Mouse (Mus musculus) adrenal gland (tissue): ENCODE measurements around the gene Zfp600.
"Not testable (repeated sequence)": the region's sequence is repeated elsewhere in the genome, so short reads cannot be mapped to it uniquely, and the experiment has no call there.

ENCODE experiments used
- intact Hi-C: fragments of 180-260 bp; cut with DNase I; formaldehyde crosslinking; loops from one replicate; pipeline ENCODE4 v1.15.1; 2025
- long read RNA-seq, 2 experiments: library from polyadenylated mRNA; unstranded; transcript quantifications; one replicate each; pipeline ENCODE4 v2.0.0; 2020; ENCODE audit warnings: borderline replicate concordance in 1 of 2; ENCODE audit not compliant: insufficient replicate concordance in 1 of 2

The Zfp600 gene
- long read RNA-seq, experiment 1, result 0 reads
- long read RNA-seq, experiment 2, result 0 reads

DNA sequence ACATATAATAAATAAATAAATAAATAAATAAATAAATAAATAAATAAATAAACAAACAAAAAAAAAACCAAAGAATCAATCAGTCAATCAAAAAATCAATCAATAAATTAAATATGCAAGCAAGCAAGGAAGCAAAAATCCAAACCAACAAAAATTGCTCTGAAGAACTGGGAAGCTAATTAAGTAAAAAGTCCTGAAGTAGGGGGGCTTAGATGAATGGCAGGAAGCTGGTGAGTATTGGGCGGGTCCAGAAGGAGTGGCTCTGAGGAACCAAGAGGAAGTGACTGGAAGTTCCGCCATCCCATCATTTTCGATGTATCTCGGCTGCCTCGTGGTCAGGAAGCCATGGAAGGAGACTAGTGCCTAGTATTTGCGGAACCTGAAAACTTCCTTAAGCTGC, at the start of gene Zfp600:
Zfp600 (plus strand) TSS at position 301 of the 400 bp plus-strand sequence.
- intact Hi-C loops, result not testable (repeated sequence)

DNA sequence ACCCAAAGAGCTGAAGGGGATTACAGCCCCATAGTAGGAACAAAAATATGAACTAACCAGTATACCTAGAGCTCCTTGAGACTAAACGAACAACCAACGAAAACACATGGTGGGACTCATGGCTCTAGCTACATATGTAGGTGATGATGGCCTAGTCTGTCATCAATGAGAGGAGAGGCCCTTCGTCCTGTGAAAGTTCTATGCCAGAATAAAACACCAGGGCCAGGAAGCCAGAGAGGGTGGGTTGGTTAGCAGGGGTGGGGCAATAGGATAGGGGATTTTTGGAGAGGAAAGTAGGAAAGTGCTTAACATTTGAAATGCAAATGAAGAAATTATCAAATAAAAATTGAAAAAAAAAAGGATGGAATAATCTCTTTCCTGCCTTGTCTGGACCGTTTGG, 6.3 kb downstream of the Zfp600 start:
- intact Hi-C loops, result not testable (repeated sequence)

DNA sequence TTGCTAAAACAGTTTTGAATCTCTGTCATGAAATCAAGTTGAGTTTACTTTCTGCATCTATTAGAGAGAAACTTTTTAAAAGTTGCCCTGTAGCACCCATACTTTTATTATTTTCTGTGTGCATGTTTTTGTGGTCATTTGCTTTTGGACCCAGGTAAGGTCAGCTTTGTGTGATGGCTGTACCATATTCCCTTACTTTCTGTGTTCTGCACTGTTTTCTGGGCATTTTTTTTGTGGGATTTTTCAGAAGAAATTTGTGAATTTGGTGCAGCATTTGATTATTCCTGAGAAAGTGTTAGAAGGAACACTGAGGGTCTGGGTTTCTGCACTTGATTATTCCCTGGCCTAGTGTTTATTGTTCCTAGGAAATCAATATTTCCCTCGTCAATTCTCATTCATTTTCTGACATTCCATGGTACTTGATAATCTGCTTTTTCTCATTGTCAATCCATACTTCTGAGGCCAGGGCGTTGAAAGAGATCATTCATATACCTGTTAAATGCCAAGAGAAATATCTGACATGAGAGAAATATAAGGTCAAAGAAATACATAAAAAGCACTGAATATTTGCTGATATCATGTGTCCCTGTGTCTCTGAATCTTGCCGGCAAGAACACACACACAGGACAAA, 10.7 kb downstream of the Zfp600 start:
- intact Hi-C loops, result not testable (repeated sequence)

DNA sequence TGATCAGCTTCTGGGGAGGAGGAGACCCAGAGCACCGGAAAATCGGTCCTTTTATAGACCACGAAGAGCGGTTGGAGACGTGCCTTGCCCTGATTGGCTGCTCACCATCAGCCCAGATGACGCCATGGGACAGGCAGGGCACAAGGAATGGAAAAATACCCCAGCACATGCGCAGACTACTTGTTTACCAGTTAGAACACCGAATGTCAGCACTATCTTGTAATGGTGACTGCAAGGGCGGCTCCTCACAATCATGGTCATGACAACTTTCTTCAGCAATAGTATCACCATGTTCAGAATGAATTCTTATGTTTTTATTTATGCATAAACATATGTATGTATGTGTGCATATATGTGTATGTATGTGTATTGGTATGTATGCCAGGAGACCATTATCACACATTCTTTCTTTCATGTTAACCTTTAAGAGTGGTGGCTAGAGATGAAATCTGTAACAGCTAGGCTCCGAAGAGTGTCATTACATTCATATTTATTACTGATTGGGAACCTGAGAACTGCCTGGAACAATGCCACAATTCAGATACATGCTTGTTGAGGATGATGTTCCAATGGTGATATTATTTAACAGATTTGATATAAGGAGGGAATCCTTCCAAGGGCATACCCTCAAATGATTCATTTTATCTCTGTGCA, 11.4 kb downstream of the Zfp600 start:
- intact Hi-C loops, result not testable (repeated sequence)

DNA sequence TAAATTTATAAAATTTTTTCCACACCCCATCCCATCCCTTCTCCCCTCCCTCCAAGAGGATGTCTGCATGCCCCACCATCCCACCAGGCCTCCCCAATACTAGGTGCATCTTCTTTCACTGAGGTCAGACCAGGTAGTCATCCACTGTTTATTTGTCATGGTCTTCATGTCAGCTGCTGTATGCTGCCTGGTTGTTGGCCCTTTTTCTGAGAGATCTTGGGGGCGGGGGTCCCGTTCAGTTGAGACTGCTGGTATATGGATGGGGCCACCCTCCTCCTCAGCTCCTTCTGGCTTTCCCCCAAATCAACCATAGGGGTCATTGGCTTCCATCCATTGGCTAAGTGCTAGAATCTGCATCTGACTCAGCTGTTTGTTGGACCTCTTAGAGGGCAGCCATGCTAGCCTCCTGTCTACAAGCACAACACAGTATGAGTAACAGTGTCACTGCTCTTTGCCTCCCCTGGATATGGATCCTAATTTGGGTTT, 12.1 kb downstream of the Zfp600 start:
- intact Hi-C loops, result not testable (repeated sequence)

DNA sequence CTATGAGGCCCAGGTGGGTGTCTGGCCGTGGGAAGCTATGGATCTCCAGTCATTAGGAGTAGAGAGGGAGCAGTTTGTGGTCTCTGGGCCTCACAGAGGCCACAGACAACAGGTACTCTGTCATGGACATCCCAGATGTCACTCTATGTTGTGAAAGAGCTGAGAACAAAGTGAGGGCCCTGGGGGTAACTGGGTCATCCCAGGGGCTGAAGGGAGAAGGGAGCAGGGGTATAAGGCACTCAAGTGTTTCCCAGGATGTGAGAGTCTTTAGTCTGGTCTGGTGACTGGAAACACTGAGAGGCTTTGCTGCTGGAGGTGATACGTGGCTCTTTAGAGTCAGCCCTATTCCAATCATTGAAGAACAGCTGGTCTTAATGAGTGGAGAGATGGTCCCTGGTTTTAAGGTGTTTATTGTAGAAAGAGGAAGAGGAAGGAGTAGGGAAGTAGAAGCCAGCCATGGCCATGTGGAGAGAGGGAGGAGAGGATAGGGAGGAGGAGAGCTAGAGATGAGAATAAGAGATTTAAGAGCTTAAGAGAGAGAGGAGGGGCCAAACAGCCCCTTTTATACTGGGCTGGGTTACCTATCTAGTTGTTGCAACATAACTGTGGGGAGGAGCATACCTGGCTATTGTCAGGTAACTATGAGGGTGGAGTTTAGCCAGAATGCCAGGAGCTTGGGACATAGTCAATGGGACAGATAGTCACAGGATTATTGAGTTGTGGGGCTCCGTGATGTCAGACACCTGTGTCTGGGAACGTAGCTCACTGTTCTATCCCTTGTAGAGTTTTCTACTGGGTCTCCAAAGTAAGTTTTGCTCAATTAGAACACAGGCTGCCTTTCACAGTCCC, 17.0 kb downstream of the Zfp600 start:
- intact Hi-C loops, result not testable (repeated sequence)

DNA sequence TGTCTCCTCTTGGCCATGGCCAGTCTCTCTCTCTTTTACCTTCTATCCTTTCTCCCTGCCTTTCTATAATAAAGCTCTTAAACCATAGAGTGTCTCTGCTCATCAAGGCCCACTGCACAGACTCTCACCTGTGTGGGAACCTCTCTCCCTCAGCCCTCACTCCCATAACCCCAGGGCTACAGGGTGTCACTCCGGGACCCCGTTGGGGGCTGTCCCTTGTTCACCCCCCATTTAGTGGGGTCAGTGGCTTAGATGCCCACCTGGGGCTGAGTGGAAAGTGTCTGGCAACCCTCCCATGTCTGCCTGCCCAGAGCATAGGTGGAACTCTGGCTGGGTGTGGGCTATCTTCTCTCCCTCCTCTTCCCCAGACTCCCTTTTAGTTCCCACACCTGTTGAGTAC, 47.7 kb downstream of the Zfp600 start:
- intact Hi-C loops, result not testable (repeated sequence)

DNA sequence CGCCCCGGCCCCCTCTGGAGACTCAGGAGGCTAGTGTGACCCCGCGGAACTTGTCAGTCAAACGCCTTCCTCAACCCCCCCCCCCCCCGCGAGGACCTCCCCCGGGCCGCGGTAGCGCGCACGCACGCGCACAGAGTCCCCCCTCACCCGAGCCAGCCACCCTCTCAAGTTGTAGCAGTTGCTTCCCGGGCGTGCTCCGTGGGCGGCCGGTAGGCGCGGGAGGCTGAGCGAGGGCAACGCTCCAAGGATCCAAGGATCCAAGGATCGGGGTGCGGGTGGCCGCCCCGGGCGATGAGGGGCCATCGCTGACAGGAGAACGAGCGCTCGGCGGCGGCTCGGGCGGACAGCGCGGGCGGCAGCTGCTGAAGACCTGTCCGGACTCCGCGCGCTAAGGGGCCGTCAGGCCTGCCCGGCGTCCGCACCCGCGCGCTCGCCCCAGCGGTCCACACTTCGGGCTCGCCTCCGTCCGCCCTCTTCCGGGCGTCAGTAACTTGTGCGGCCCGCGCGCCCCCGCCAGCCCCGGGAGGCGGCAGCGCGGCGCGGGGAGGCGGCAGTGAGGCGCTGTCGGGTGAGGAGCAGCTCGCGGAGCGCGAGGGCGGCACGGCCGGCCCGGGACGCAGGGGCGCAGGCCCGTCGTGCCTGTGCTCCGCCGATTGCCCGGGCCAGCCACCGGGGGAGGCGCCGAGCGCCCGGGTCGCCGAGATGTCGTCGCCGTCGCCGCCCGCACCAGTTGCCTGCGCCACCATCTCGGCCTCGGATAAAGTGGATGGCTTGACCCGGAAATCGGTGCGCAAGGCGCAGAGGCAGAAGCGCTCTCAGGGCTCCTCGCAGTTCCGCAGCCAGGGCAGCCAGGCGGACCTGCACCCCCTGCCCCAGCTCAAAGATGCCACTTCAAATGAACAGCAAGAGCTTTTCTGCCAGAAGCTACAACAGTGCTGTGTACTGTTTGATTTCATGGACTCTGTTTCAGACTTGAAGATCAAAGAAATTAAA, 82.9 kb downstream of the Zfp600 start:
- intact Hi-C loops, result not testable (repeated sequence)

DNA sequence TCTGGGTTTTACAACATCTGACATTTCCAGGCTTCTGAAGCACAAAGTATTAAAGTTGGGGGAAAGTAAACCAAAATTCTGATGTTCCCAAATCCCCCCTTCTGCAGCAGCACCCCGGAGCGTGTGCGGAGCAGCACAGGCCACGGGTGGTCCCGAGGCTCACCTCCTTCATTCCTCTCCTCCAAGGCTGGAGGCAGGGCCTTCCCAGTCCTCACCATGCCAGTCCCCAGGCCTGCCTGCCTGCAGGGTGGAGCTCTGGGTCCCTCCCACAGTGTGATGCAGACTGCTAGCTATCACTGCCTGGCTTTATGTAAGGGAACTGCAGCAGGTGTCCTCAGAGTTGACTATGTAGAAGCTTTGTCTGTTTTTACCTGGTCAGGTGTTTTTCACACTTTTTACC, 85.5 kb downstream of the Zfp600 start:
- intact Hi-C loops, result not testable (repeated sequence)
